Mouse (Mus musculus) forebrain, postnatal 0 days (tissue): Measurements from ENCODE around the gene Fbxw7. TPM values are rescaled to one million over a fixed set of nuclear protein-coding genes. Genes with fewer than 3 reads are reported as not detected.

Experiments used
- ATAC-seq: fragments of 200-750 bp; cut with Nextera tagmentation; 2 replicates; pipeline ENCODE4 v1.8.0; 2017; ENCODE audit warnings: mild to moderate bottlenecking, moderate library complexity
- DNase-seq: peaks from one replicate; pipeline ENCODE4 v3.0.0-alpha.2; 2015
- H3K27ac ChIP-seq: fragments of 300-500 bp; sonication (generic); 2 replicates; pipeline ENCODE4 v1.5.1; 2014; ENCODE audit warnings: low read depth, mild to moderate bottlenecking, antibody characterized with exemption, low read length, moderate library complexity, mixed read lengths
- H3K27me3 ChIP-seq: fragments of 300-500 bp; sonication (generic); 2 replicates; pipeline ENCODE4 v1.6.1; 2014; ENCODE audit warnings: mild to moderate bottlenecking, low read length, mixed read lengths; ENCODE audit not compliant: insufficient read depth
- H3K36me3 ChIP-seq: fragments of 300-500 bp; sonication (generic); 2 replicates; pipeline ENCODE4 v1.6.1; 2014; ENCODE audit warnings: mild to moderate bottlenecking, moderate library complexity; ENCODE audit not compliant: insufficient read depth
- H3K4me1 ChIP-seq: fragments of 300-500 bp; sonication (generic); 2 replicates; pipeline ENCODE4 v1.6.1; 2014; ENCODE audit warnings: antibody characterized with exemption; ENCODE audit not compliant: insufficient read depth
- H3K4me2 ChIP-seq: fragments of 300-500 bp; sonication (generic); 2 replicates; pipeline ENCODE4 v1.6.1; 2014; ENCODE audit warnings: low read depth, mild to moderate bottlenecking, moderate library complexity
- H3K4me3 ChIP-seq: fragments of 300-500 bp; sonication (generic); 2 replicates; pipeline ENCODE4 v1.5.1; 2014; ENCODE audit warnings: low read depth, low read length, mixed read lengths
- H3K9ac ChIP-seq: fragments of 300-500 bp; sonication (generic); 2 replicates; pipeline ENCODE4 v1.6.1; 2014; ENCODE audit warnings: mild to moderate bottlenecking
- H3K9me3 ChIP-seq: fragments of 300-500 bp; sonication (generic); 2 replicates; pipeline ENCODE4 v1.6.1; 2016; ENCODE audit warnings: low read length
- CTCF ChIP-seq: sonication (generic); IDR thresholded peaks from 2 replicates; pipeline ENCODE4 v1.5.1; 2016; ENCODE audit warnings: antibody characterized with exemption, control low read depth, low read depth
- WGBS: fragments of 180-500 bp; shearing (Covaris S2); extraction: QIAGEN DNeasy Blood & Tissue Kit; methylation state at CpG from one replicate; pipeline ENCODE4 v1.1.7; 2014; 5-methylcytosine and 5-hydroxymethylcytosine counted together
- polyA plus RNA-seq: library from polyadenylated mRNA; unstranded; fragments of >200 nt; fragmentation: Nextera tagmentation; extraction: Ambion mirVana; gene quantifications from 2 replicates; pipeline ENCODE4 v1.2.1, GENCODE M21; 2015
- total RNA-seq: library from RNA; depleted of rRNA; stranded (reverse); fragments of >200 nt; gene quantifications from 2 replicates; pipeline ENCODE4 v1.2.3, GENCODE M21; 2014; rRNA removed

Gene Fbxw7
- total and polyA plus RNA-seq, 2 experiments from 2014 or later: 43.6 to 69.5 TPM

DNA sequence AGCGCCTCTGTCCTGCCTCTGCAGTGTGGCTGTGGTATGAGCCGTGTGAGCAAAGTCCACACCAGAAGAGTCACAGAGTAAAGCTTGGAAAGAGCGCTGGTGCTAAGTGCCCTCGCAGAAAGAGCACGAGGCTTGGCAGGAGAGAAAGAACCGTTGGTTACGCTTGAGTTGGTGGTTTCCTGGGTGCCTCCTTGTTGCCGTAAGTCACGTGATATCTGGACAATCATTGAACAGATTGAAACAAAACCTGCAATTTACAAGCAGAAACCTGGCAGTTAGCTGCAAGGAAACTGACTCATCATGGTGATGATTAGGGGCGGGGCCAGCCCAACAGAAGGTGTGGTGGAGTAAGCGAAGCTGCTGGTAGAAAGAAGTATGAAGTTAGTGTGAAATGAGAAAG is 207.7 kb downstream of the Fbxw7 start:
- 78% methylated on average over 11 of the region's 11 CpGs for WGBS
- Histone ChIP-seq H3K27me3 (no peaks in the 10 kb centered on the region), H3K9ac (no peak overlapping the region), H3K4me2 (no peak overlapping the region), H3K4me1 (no peaks in the 10 kb centered on the region), H3K36me3 (no peaks in the 10 kb centered on the region), H3K4me3 (no peak overlapping the region), H3K9me3 (no peaks in the 10 kb centered on the region), H3K27ac (no peak overlapping the region)
- TF ChIP-seq CTCF: no peak
- ATAC-seq: no peak
- no peak for DNase-seq

DNA sequence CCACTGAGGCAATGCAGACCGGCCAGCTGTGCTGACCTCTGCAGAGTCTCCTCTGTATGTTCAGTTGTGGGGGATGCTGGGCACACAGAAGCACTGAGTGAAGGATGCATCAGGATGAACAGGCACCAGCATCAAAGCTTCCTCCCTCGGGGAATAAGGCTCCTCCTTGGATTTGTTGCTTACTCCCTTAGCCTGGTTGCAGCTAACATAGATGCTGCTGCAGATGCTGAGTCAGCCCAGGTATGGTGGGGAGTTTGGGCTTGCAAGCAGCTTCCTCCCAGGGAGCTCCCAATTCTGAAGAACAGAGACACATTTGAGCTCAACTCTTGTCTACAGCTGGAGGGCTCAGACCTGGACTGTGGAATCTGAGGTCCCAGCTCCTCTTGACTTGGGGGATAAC is 209.2 kb downstream of the Fbxw7 start:
- no peak overlapping the region for H3K4me2 ChIP-seq
- DNase-seq (no peak), ATAC-seq (no peak)
- H3K4me3 ChIP-seq: no peak overlapping the region
- no peaks in the 10 kb centered on the region for H3K36me3 ChIP-seq
- no peak overlapping the region for H3K27ac ChIP-seq
- no peak overlapping the region for H3K9ac ChIP-seq
- H3K27me3 ChIP-seq: no peaks in the 10 kb centered on the region
- H3K9me3 ChIP-seq: no peaks in the 10 kb centered on the region
- H3K4me1 ChIP-seq: no peaks in the 10 kb centered on the region
- WGBS: 68% methylated on average over 2 of the region's 2 CpGs
- TF ChIP-seq CTCF: no peak

DNA sequence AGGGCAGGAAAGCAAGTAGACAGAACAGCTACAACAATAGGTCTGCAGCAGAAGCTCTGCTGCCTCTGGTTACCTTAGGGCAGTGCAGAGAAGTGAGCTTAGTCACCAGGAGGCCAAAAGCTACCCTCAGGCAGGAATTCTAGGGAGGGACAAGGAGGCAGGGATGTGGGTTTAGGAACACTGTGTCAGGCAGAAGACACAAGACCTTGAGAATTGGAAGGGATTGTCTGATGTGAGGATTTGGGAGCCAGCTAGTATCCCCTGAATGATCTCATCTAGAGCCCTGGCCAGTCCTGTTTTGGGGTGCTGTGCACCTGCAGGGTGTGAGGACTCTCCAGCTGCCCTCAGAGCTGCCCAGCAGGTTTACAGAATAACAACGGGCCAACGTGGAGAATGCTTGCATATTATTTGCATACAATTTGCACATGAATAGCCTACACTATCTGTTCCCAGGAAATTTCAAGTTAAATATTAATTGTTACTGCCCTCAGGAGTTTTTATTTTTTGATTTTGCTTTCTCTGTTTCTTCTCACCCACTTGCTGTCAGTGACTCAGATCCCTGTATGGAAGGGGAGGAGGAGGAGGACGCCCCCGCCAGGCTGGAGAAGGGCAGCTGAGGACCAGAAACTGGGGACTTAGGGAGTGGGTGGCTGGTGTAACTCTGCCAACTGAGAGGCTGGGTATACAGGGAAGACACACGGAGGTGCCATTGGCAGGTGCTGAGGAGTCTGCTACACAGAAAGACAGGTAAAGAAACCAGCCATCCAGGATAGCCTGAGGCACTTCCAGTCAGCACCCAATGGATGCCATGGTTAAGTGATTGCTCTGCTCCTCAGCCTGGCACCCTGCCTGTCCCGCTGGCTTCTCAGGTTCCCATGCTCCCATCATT is 210.0 kb downstream of the Fbxw7 start:
- TF ChIP-seq CTCF: no peak
- ATAC-seq: no peak
- Histone ChIP-seq H3K4me3 (no peak overlapping the region), H3K9ac (no peak overlapping the region), H3K27ac (no peak overlapping the region), H3K4me2 (no peak overlapping the region), H3K36me3 (no peaks in the 10 kb centered on the region), H3K27me3 (no peaks in the 10 kb centered on the region), H3K4me1 (no peaks in the 10 kb centered on the region), H3K9me3 (no peaks in the 10 kb centered on the region)
- DNase-seq: no peak
- WGBS: 20% methylated on average over 6 of the region's 6 CpGs

Other genes with a start within 250 kb of the Fbxw7 start
- gene Arfip1, start 232.6 kb upstream of the Fbxw7 start, total RNA-seq: 22.3 and 26.8 TPM in 2 replicates
- gene Arfip1, start 232.6 kb upstream of the Fbxw7 start, polyA plus RNA-seq: 15.3 and 18.8 TPM in 2 replicates
- not detected in 2 replicates for gene Tigd4, start 221.7 kb upstream of the Fbxw7 start, total RNA-seq
- 0.06 TPM in 1 of 2 replicates, not detected in the other for gene Tigd4, start 221.7 kb upstream of the Fbxw7 start, polyA plus RNA-seq
- 0.38 TPM in 2 replicates for gene Tmem154, start 149.1 kb upstream of the Fbxw7 start, total RNA-seq
- 1.1 and 1.2 TPM in 2 replicates for gene Tmem154, start 149.1 kb upstream of the Fbxw7 start, polyA plus RNA-seq